Mouse (Mus musculus) kidney, adult 18-20 months (tissue): Measurements from ENCODE around the gene A230072I06Rik.

Experiments used
- DNase-seq: peaks from one replicate; pipeline ENCODE4 v3.0.0; 2021

Gene A230072I06Rik

GRCm38 (mm10) chr8:12324561-12324960, 45.9 kb downstream of the A230072I06Rik start:
- DNase-seq, result no peak

DNA sequence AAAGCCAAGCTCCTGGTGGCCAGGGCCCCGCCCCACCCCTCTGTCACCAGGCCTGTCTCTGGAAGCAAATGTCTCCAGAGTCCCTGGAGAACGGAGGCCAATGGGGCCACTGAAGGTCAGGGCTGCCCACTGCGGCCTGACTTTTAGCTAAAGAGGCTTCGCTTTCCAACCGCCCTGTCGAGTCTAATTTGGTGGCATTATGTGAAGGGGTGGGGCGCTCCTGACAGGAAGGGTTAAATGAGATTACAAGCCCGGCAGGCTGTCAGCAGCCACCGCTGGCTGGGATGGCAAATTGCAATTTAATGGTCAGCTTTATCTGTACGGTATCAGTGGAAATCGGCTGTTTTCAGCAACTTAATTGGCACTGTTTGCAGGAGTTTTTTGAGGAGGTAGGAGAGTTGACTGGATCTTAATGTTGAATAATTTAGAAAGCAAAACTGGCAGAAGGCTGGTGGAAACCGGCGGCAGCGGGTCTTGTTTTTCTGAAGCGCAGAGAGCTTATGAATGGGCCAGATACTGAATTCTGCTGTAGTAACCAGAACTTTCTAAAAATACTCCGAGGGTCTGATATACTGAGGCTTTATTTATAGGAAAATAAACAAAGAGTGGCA, 46.5 kb downstream of the A230072I06Rik start:
- no peak for DNase-seq

GRCm38 (mm10) chr8:12327187-12327586, 48.6 kb downstream of the A230072I06Rik start:
- DNase-seq, result no peak

DNA sequence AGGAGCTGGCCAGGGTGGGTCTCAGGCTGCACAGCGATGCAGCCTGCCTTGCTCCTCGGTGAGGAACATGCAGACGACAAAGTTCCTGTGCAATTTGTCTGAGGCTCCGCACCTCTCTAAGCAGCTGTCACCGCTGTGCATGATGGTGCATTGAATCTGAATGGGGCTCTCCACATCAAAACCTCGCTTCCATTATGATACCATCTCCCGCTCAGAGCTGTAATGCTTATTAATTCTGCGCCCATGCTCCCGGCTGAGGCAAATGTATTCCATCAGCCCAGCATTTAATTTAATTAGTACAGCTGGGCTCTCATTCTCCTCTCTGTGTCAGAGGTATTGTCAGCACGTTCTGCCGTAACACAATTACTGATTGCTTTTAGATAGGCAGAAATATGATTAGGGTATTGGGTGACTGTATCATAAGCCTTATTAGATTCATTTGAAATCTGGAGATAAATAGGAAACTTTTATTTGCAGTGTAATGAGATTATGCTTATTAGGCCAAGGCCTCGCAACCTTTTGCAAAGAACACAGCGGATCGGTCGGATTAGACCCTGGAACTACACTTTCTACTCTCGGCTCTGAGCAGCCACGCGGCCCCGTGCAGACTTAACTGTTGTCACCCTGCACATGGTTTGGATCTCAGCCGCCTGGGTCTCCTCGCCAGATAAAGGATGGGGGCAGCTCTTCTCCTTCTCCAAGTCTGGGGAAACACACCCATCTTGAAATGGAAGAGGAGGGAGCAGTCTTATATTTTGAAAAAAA, 49.3 kb downstream of the A230072I06Rik start:
- DNase-seq, result no peak

DNA sequence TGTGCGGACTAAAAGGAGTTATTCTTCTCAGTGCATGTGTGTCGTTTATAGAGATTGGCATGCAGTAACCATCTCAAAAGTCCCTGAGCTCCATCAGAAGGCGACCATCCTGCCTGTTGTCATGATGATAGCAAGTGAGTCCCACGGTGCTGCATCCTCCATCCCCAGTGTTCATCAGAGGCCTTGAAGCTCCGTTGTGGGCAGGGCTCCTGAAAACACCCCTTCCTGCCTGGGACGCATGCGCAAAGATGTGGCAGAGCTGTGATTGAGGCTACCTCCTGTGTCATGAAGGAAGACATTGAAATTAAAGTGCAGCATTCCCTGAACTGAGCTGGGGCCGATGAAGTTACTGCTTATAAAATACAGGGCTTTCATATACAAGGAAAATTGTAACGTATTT, 49.9 kb downstream of the A230072I06Rik start:
- DNase-seq, result no peak

- DNase-seq, result no peak
Observed at GRCm38 (mm10) chr8:12330066-12330465, 51.4 kb downstream of the A230072I06Rik start.
